Mouse (Mus musculus): ENCODE data around the gene Zc2hc1b. TPM values are rescaled to one million over a fixed set of nuclear protein-coding genes. Genes with fewer than 3 reads are reported as not detected.

Zc2hc1b gene
- polyA plus RNA-seq, 1 experiment, result not detected

- WGBS, result 61% methylated on average over 3 of the region's 3 CpGs
- no peak for DNase-seq
- Histone ChIP-seq H3K4me1 (ENCODE audit: control insufficient read depth, insufficient read depth, low read length) (no peaks in the 10 kb centered on the region), H3K4me3 (replicated peaks; ENCODE audit: extremely low read depth, low read depth, low read length) (no peak overlapping the region)
- no peak for TF ChIP-seq CTCF (IDR thresholded peaks at IDR 0.05; ENCODE audit: insufficient read depth, low read length)
These were observed 52.0 kb downstream of the Zc2hc1b start for GRCm38 (mm10) chr10:13125811-13126210.

DNA sequence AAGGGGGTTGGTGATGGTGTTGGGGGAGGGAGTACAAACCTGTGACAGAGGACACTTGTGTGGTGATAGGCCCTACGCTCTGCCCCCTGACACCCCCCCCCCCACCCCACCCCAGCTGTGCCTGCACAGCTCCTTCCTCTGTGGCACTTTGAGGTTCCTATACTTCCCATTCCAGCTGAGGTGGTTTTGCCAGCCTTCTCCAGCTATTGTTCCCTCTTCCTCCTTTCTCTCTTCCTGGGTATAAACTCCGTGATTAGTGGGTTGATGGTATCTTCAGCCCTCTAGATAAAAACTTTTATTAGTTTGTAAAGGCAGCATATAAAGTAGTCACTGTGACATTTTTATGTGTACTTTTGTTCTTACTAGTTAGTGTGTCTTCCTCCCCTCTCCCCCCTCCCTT is 58.5 kb downstream of the Zc2hc1b start:
- no peak for TF ChIP-seq POLR2A (IDR thresholded peaks at IDR 0.05; ENCODE audit: borderline replicate concordance, extremely low read depth, low read depth, low read length)
- no peak for TF ChIP-seq CTCF (IDR thresholded peaks at IDR 0.05; ENCODE audit: insufficient read depth, low read length)
- no peak overlapping the region for H3K4me3 ChIP-seq (replicated peaks; ENCODE audit: extremely low read depth, low read depth, low read length)

GRCm38 (mm10) chr10:13118770-13119102 is 59.1 kb downstream of the Zc2hc1b start:
- no peaks in the 10 kb centered on the region for H3K4me1 ChIP-seq (ENCODE audit: control insufficient read depth, insufficient read depth, low read length)
- no peak for DNase-seq
- H3K4me3 ChIP-seq (replicated peaks; ENCODE audit: extremely low read depth, low read depth, low read length), result no peak overlapping the region
- 65% methylated on average over 5 of the region's 5 CpGs for WGBS
- TF ChIP-seq POLR2A (IDR thresholded peaks at IDR 0.05; ENCODE audit: borderline replicate concordance, extremely low read depth, low read depth, low read length), result no peak
- TF ChIP-seq CTCF (IDR thresholded peaks at IDR 0.05; ENCODE audit: insufficient read depth, low read length), result no peak

More for the DNA sequence above, 58.5 kb downstream of the Zc2hc1b start:
- 18% methylated on average over 2 of the region's 2 CpGs for WGBS
- H3K4me1 ChIP-seq (ENCODE audit: control insufficient read depth, insufficient read depth, low read length), result no peaks in the 10 kb centered on the region
- DNase-seq, result no peak

- 67% methylated on average over 7 of the region's 7 CpGs for WGBS
- TF ChIP-seq POLR2A (IDR thresholded peaks at IDR 0.05; ENCODE audit: borderline replicate concordance, extremely low read depth, low read depth, low read length), result no peak
- no peak for TF ChIP-seq CTCF (IDR thresholded peaks at IDR 0.05; ENCODE audit: insufficient read depth, low read length)
- DNase-seq, result no peak
- Histone ChIP-seq H3K4me3 (replicated peaks; ENCODE audit: extremely low read depth, low read depth, low read length) (no peak overlapping the region), H3K4me1 (ENCODE audit: control insufficient read depth, insufficient read depth, low read length) (no peaks in the 10 kb centered on the region)
These were observed 59.6 kb downstream of the Zc2hc1b start for GRCm38 (mm10) chr10:13118024-13118769.

- no peak for DNase-seq
- TF ChIP-seq POLR2A (IDR thresholded peaks at IDR 0.05; ENCODE audit: borderline replicate concordance, extremely low read depth, low read depth, low read length) (no peak), CTCF (IDR thresholded peaks at IDR 0.05; ENCODE audit: insufficient read depth, low read length) (no peak)
- WGBS, result 64% methylated on average over 9 of the region's 9 CpGs
- Histone ChIP-seq H3K4me3 (replicated peaks; ENCODE audit: extremely low read depth, low read depth, low read length) (no peak overlapping the region), H3K4me1 (ENCODE audit: control insufficient read depth, insufficient read depth, low read length) (no peaks in the 10 kb centered on the region)
These were observed 60.8 kb downstream of the Zc2hc1b start for GRCm38 (mm10) chr10:13116706-13117665.

DNA sequence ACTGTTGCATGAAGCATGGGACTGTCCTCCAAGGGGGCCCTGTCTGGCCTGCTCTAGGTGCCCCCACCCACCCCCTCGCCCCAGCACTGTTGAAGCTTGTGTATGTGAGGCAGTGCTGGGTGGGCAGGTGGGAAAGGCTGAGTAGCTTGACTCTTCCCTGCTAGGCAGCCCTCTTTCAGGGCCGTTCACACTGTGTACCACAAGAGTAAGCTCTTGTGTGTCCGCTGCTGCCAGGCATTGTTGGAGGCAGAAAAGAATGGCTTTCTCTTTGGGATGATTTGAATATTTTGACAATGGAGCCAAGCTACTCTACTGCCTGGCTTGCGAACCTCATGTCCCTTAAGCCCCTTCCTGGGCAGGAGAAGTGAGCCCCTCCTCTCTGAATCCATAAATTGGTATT is 62.8 kb downstream of the Zc2hc1b start:
- no peak overlapping the region for H3K4me3 ChIP-seq (replicated peaks; ENCODE audit: extremely low read depth, low read depth, low read length)
- 86% methylated on average over 4 of the region's 4 CpGs for WGBS
- no peaks in the 10 kb centered on the region for H3K4me1 ChIP-seq (ENCODE audit: control insufficient read depth, insufficient read depth, low read length)
- no peak for DNase-seq
- TF ChIP-seq CTCF (IDR thresholded peaks at IDR 0.05; ENCODE audit: insufficient read depth, low read length) (no peak), POLR2A (IDR thresholded peaks at IDR 0.05; ENCODE audit: borderline replicate concordance, extremely low read depth, low read depth, low read length) (no peak)

GRCm38 (mm10) chr10:13113641-13114040 is 64.2 kb downstream of the Zc2hc1b start:
- no peak for DNase-seq

GRCm38 (mm10) chr10:13112849-13113248 is 65.0 kb downstream of the Zc2hc1b start:
- DNase-seq, result no peak
- Histone ChIP-seq H3K4me1 (ENCODE audit: control insufficient read depth, insufficient read depth, low read length) (no peaks in the 10 kb centered on the region), H3K4me3 (replicated peaks; ENCODE audit: extremely low read depth, low read depth, low read length) (no peak overlapping the region)
- TF ChIP-seq CTCF (IDR thresholded peaks at IDR 0.05; ENCODE audit: insufficient read depth, low read length) (no peak), POLR2A (IDR thresholded peaks at IDR 0.05; ENCODE audit: borderline replicate concordance, extremely low read depth, low read depth, low read length) (no peak)
- WGBS, result 50% methylated on average over 3 of the region's 3 CpGs

More at GRCm38 (mm10) chr10:13113641-13114040, 64.2 kb downstream of the Zc2hc1b start:
- 83% methylated on average over 4 of the region's 4 CpGs for WGBS
- H3K4me3 ChIP-seq (replicated peaks; ENCODE audit: extremely low read depth, low read depth, low read length), result no peak overlapping the region
- no peaks in the 10 kb centered on the region for H3K4me1 ChIP-seq (ENCODE audit: control insufficient read depth, insufficient read depth, low read length)
- TF ChIP-seq POLR2A (IDR thresholded peaks at IDR 0.05; ENCODE audit: borderline replicate concordance, extremely low read depth, low read depth, low read length) (no peak), CTCF (IDR thresholded peaks at IDR 0.05; ENCODE audit: insufficient read depth, low read length) (no peak)

- no peak for TF ChIP-seq CTCF (IDR thresholded peaks at IDR 0.05; ENCODE audit: insufficient read depth, low read length)
- no peak for TF ChIP-seq POLR2A (IDR thresholded peaks at IDR 0.05; ENCODE audit: borderline replicate concordance, extremely low read depth, low read depth, low read length)
- Histone ChIP-seq H3K4me3 (replicated peaks; ENCODE audit: extremely low read depth, low read depth, low read length) (no peak overlapping the region), H3K4me1 (ENCODE audit: control insufficient read depth, insufficient read depth, low read length) (no peaks in the 10 kb centered on the region)
- DNase-seq, result no peak
- 74% methylated on average over 1 of the region's 1 CpGs for WGBS
These were observed 68.0 kb downstream of the Zc2hc1b start for GRCm38 (mm10) chr10:13109781-13110180.
